Mouse (Mus musculus) ES-Bruce4 (cell line): Measurements from ENCODE around the gene Rab4b. TPM values are rescaled to one million over a fixed set of nuclear protein-coding genes. Genes with fewer than 3 reads are reported as not detected.

Experiments used
- H3K27ac ChIP-seq: 2 replicates; pipeline ENCODE4 v1.5.1; 2012; ENCODE audit warnings: low read length, inconsistent platforms; ENCODE audit not compliant: insufficient read depth
- H3K27me3 ChIP-seq: 2 replicates; pipeline ENCODE4 v1.6.1; 2012; ENCODE audit warnings: mild to moderate bottlenecking, low read length, inconsistent platforms; ENCODE audit not compliant: control insufficient read depth, poor library complexity, insufficient read depth, severe bottlenecking
- H3K36me3 ChIP-seq: 2 replicates; pipeline ENCODE4 v1.6.1; 2012; ENCODE audit warnings: inconsistent platforms, mild to moderate bottlenecking, low read length, moderate library complexity; ENCODE audit not compliant: control insufficient read depth, poor library complexity, insufficient read depth, severe bottlenecking
- H3K4me1 ChIP-seq: one replicate; pipeline ENCODE4 v1.8.1; 2011; ENCODE audit warnings: low read length; ENCODE audit not compliant: control insufficient read depth, insufficient read depth
- H3K4me3 ChIP-seq: 2 replicates; pipeline ENCODE4 v1.5.1; 2011; ENCODE audit warnings: low read depth, mild to moderate bottlenecking, low read length
- H3K9ac ChIP-seq: 2 replicates; pipeline ENCODE4 v1.6.1; 2012; ENCODE audit warnings: low read depth, mild to moderate bottlenecking, inconsistent platforms; ENCODE audit not compliant: poor library complexity, severe bottlenecking
- H3K9me3 ChIP-seq: replicated peaks from 2 replicates; pipeline ENCODE4 v1.6.1; 2012; ENCODE audit warnings: mild to moderate bottlenecking, low read length, inconsistent platforms; ENCODE audit not compliant: control insufficient read depth, poor library complexity, insufficient read depth, severe bottlenecking
- CTCF ChIP-seq: IDR thresholded peaks from one replicate; pipeline ENCODE4 v1.8.1; 2011; ENCODE audit warnings: low read depth, low read length
- EP300 ChIP-seq: IDR thresholded peaks from 2 replicates; pipeline ENCODE4 v1.6.1; 2011; ENCODE audit warnings: low read depth, low read length; ENCODE audit not compliant: insufficient read depth
- POLR2A ChIP-seq: IDR thresholded peaks from one replicate; pipeline ENCODE4 v1.8.1; 2011; ENCODE audit warnings: low read length; ENCODE audit not compliant: insufficient read depth
- polyA plus RNA-seq: library from polyadenylated mRNA; stranded (reverse); fragments of >200 nt; gene quantifications from 2 replicates; pipeline ENCODE4 v1.2.4, GENCODE M21; 2011; ENCODE audit warnings: low read depth; ENCODE audit not compliant: missing spikeins, insufficient read depth, insufficient read length

The Rab4b gene
- polyA plus RNA-seq, 1 experiment = 35.8 TPM

DNA sequence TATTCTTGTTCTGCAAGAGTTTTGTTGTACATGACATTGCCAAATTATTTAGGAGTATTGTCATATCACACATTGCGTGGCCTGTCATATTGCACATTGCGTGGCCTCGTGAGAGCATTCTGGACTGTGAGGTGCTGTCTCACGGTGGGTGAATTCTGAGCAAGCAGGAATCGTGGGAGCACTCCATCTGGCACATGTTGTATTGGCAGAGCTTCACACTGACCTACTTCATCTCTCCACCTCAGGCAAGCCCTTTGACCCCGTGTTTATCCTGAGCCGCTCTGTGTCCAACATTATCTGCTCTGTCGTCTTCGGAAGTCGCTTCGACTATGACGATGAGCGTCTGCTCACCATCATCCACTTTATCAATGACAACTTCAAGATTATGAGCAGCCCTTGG lies 49.8 kb downstream of the Rab4b start:
- Histone ChIP-seq H3K9ac (no peak overlapping the region), H3K9me3 (no peaks in the 10 kb centered on the region), H3K4me3 (no peak overlapping the region), H3K27me3 (no peaks in the 10 kb centered on the region), H3K4me1 (peaks cover 2% of the 10 kb centered on the region), H3K27ac (no peak overlapping the region), H3K36me3 (no peaks in the 10 kb centered on the region)
- TF ChIP-seq POLR2A (no peak), EP300 (no peak), CTCF (no peak)

DNA sequence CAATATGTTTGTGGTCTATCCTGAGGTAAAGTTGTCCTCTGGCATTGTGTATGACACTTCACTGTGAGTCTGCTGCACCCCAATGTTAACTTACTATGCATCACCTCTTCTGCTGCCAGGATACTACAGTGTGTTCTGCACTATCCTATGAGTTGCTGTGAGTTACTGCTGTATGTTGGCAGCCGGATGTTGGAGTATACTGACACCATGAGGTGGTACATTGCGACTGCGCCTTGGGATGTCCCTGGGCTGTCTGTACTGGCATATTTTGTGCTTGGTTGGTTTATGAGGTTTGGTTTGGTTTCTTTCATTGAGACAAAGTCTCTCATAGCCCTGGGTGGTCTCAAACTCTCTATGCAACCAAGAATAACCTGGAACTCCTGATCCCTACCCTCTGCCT lies 50.5 kb downstream of the Rab4b start:
- no peak for TF ChIP-seq POLR2A
- TF ChIP-seq CTCF = peak; percentile 80
- H3K9me3 ChIP-seq = no peaks in the 10 kb centered on the region
- H3K27ac ChIP-seq = no peak overlapping the region
- H3K36me3 ChIP-seq = no peaks in the 10 kb centered on the region
- no peaks in the 10 kb centered on the region for H3K27me3 ChIP-seq
- no peak overlapping the region for H3K9ac ChIP-seq
- H3K4me1 ChIP-seq = peaks cover 2% of the 10 kb centered on the region
- H3K4me3 ChIP-seq = no peak overlapping the region

- Histone ChIP-seq H3K36me3 (no peaks in the 10 kb centered on the region), H3K4me3 (no peak overlapping the region), H3K27ac (no peak overlapping the region), H3K9me3 (no peaks in the 10 kb centered on the region), H3K9ac (no peak overlapping the region), H3K27me3 (no peaks in the 10 kb centered on the region), H3K4me1 (no peaks in the 10 kb centered on the region)
- TF ChIP-seq CTCF (no peak), POLR2A (no peak), EP300 (no peak)
These were observed 53.7 kb downstream of the Rab4b start for GRCm38 (mm10) chr7:27124969-27125368.

- H3K27me3 ChIP-seq = no peaks in the 10 kb centered on the region
- H3K9ac ChIP-seq = no peak overlapping the region
- H3K36me3 ChIP-seq = no peaks in the 10 kb centered on the region
- H3K9me3 ChIP-seq = no peaks in the 10 kb centered on the region
- no peak overlapping the region for H3K4me3 ChIP-seq
- TF ChIP-seq POLR2A (no peak), CTCF (no peak), EP300 (no peak)
- H3K27ac ChIP-seq = no peak overlapping the region
- H3K4me1 ChIP-seq = no peaks in the 10 kb centered on the region
These were observed 54.3 kb downstream of the Rab4b start for GRCm38 (mm10) chr7:27124305-27124832.

DNA sequence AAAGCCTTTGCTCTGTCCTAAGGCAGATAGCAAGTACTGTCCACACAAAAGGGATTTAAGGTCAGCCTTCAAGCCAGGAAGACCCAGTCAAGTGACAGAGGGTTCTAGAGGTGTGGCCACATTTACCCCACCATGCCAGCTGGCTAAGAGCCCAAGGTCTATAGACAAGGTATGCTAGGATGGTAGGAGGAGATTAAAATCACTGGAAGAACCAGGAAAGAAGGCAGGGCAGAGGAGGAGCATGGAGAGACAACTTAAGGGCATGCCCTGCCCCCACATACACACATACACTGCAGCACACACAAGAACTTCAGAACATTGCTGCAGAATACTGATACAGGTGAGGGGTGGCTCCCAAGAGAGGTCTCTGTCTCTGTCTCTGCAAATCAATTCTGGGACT lies 59.0 kb downstream of the Rab4b start, which contains the start of gene Cyp2f2:
Cyp2f2 (plus strand) TSS at position 234 of the 400 bp plus-strand sequence.
- no peaks in the 10 kb centered on the region for H3K36me3 ChIP-seq
- no peaks in the 10 kb centered on the region for H3K9me3 ChIP-seq
- no peak within 1 kb of the TSS for H3K9ac ChIP-seq
- no peaks in the 10 kb centered on the region for H3K4me1 ChIP-seq
- no peaks in the 10 kb centered on the region for H3K27me3 ChIP-seq
- no peak within 1 kb of the TSS for H3K27ac ChIP-seq
- TF ChIP-seq CTCF = no peak
- no peak within 1 kb of the TSS for H3K4me3 ChIP-seq

Other genes with a start within 250 kb of the Rab4b start
- not detected in 2 replicates for gene Cyp2a22, start 239.5 kb downstream of the Rab4b start, polyA plus RNA-seq
- gene Cyp2a12, start 149.8 kb downstream of the Rab4b start, polyA plus RNA-seq = not detected in 2 replicates
- gene Cyp2f2, start 59.0 kb downstream of the Rab4b start, polyA plus RNA-seq = not detected in 2 replicates
- not detected in 2 replicates for gene Cyp2t4, start 25.2 kb downstream of the Rab4b start, polyA plus RNA-seq
- gene Egln2, start 12.1 kb downstream of the Rab4b start, polyA plus RNA-seq = 22.2 and 22.3 TPM in 2 replicates
- not detected in 2 replicates for gene Gm21983, start 2.2 kb upstream of the Rab4b start, polyA plus RNA-seq
- gene Mia, start 2.3 kb upstream of the Rab4b start, polyA plus RNA-seq = 1.0 and 3.1 TPM in 2 replicates
- gene BC024978, start 16.9 kb upstream of the Rab4b start, polyA plus RNA-seq = 10.9 and 12.6 TPM in 2 replicates
- gene Snrpa, start 17.4 kb upstream of the Rab4b start, polyA plus RNA-seq = 228 and 239 TPM in 2 replicates
- gene Itpkc, start 49.8 kb upstream of the Rab4b start, polyA plus RNA-seq = 10.7 and 11.3 TPM in 2 replicates
- gene Coq8b, start 54.1 kb upstream of the Rab4b start, polyA plus RNA-seq = 7.8 and 10.9 TPM in 2 replicates
- 32.9 and 38.5 TPM in 2 replicates for gene Numbl, start 79.5 kb upstream of the Rab4b start, polyA plus RNA-seq
- 66.8 and 72.5 TPM in 2 replicates for gene Ltbp4, start 158.8 kb upstream of the Rab4b start, polyA plus RNA-seq
- 43.6 and 44.5 TPM in 2 replicates for gene Shkbp1, start 177.1 kb upstream of the Rab4b start, polyA plus RNA-seq
- gene Gm20479, start 178.5 kb upstream of the Rab4b start, polyA plus RNA-seq = 15.8 and 17.1 TPM in 2 replicates